Mouse (Mus musculus) midbrain, embryonic 11.5 days (tissue): ENCODE results near the gene Klk1b27. TPM values are rescaled to one million over a fixed set of nuclear protein-coding genes. Genes with fewer than 3 reads are reported as not detected.

Experiments used
- polyA plus RNA-seq: library from polyadenylated mRNA; unstranded; fragments of >200 nt; fragmentation: Nextera tagmentation; extraction: Ambion mirVana; gene quantifications from 2 replicates; pipeline ENCODE4 v1.2.1, GENCODE M21; 2014

Klk1b27 gene
- polyA plus RNA-seq, 1 experiment from 2014 or later = not detected

Other genes starting within 250 kb of the Klk1b27 start
- 0.10 TPM in 1 of 2 replicates, not detected in the other for gene Klk7, start 241.0 kb upstream of the Klk1b27 start, polyA plus RNA-seq
- 0.40 TPM in 1 of 2 replicates, not detected in the other for gene Klk6, start 227.8 kb upstream of the Klk1b27 start, polyA plus RNA-seq
- not detected in 2 replicates for gene Klk5, start 210.3 kb upstream of the Klk1b27 start, polyA plus RNA-seq
- not detected in 2 replicates for gene Klk4, start 171.1 kb upstream of the Klk1b27 start, polyA plus RNA-seq
- not detected in 2 replicates for gene Klk15, start 118.5 kb upstream of the Klk1b27 start, polyA plus RNA-seq
- not detected in 2 replicates for gene Klk1b8, start 101.6 kb upstream of the Klk1b27 start, polyA plus RNA-seq
- gene Klk1b1, start 85.5 kb upstream of the Klk1b27 start, polyA plus RNA-seq = not detected in 2 replicates
- gene Klk1b9, start 76.2 kb upstream of the Klk1b27 start, polyA plus RNA-seq = not detected in 2 replicates
- gene Klk1b11, start 56.4 kb upstream of the Klk1b27 start, polyA plus RNA-seq = not detected in 2 replicates
- gene Klk1b26, start 40.1 kb upstream of the Klk1b27 start, polyA plus RNA-seq = not detected in 2 replicates
- not detected in 2 replicates for gene Klk1b21, start 50.0 kb downstream of the Klk1b27 start, polyA plus RNA-seq
- not detected in 2 replicates for gene Klk1b22, start 60.4 kb downstream of the Klk1b27 start, polyA plus RNA-seq
- gene Klk1b16, start 84.5 kb downstream of the Klk1b27 start, polyA plus RNA-seq = not detected in 2 replicates
- gene Klk1b24, start 135.9 kb downstream of the Klk1b27 start, polyA plus RNA-seq = not detected in 2 replicates
- not detected in 2 replicates for gene Klk1b3, start 145.9 kb downstream of the Klk1b27 start, polyA plus RNA-seq
- not detected in 2 replicates for gene Klk1b4, start 155.1 kb downstream of the Klk1b27 start, polyA plus RNA-seq
- gene Klk1b5, start 163.7 kb downstream of the Klk1b27 start, polyA plus RNA-seq = not detected in 2 replicates
- not detected in 2 replicates for gene Klk1, start 173.1 kb downstream of the Klk1b27 start, polyA plus RNA-seq
- not detected in 2 replicates for gene Gm36864, start 183.9 kb downstream of the Klk1b27 start, polyA plus RNA-seq
- gene 1700028J19Rik, start 194.4 kb downstream of the Klk1b27 start, polyA plus RNA-seq = 1.1 and 1.4 TPM in 2 replicates
- 104 and 117 TPM in 2 replicates for gene 2410002F23Rik, start 194.4 kb downstream of the Klk1b27 start, polyA plus RNA-seq
- gene Acp4, start 205.1 kb downstream of the Klk1b27 start, polyA plus RNA-seq = not detected in 2 replicates
- not detected in 2 replicates for gene Gm15517, start 209.2 kb downstream of the Klk1b27 start, polyA plus RNA-seq